Mouse (Mus musculus): ENCODE measurements around the gene Entpd7. TPM values are rescaled to one million over a fixed set of nuclear protein-coding genes. Genes with fewer than 3 reads are reported as not detected.

Entpd7 gene
- polyA plus RNA-seq, 1 experiment from 2014 or later = 12.3 TPM

DNA sequence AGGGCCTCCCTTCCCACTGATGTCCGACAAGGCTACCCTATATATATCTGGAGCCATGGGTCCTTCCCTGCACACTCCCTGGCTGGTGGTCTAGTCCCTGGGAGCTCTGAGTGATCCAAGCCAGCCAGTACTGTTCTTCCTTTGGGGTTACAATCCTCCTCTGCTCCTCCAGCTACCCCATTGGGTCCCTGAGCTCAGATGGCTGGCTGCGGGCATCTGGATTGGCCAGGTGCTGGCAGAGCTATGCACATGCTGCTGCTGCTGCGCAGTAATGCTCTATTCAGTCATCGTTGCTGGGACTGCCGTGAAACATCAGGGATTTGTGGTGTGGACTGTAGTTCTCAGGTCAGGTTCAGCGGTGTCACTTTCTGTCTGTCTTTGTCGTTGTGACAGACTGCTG is 35.3 kb downstream of the Entpd7 start:
- H3K9ac ChIP-seq (ENCODE audit: low read depth, low read length) = no peak overlapping the region
- no peak for ATAC-seq (ENCODE audit: low read depth)
- H3K4me2 ChIP-seq (ENCODE audit: low read depth, low read length) = no peak overlapping the region
- H3K27me3 ChIP-seq (replicated peaks; ENCODE audit: control insufficient read depth, insufficient read depth, low read length) = no peaks in the 10 kb centered on the region
- no peak for DNase-seq (ENCODE audit: low spot score)
- H3K4me1 ChIP-seq (ENCODE audit: control insufficient read depth, insufficient read depth, low read length) = no peaks in the 10 kb centered on the region
- no peaks in the 10 kb centered on the region for H3K9me3 ChIP-seq (ENCODE audit: control insufficient read depth, low read length)
- H3K36me3 ChIP-seq (ENCODE audit: control insufficient read depth, insufficient read depth, low read length) = peaks cover 63% of the 10 kb centered on the region
- H3K4me3 ChIP-seq (ENCODE audit: low read depth, low read length) = no peak overlapping the region
- 89% methylated on average over 7 of the region's 7 CpGs for WGBS
- no peak overlapping the region for H3K27ac ChIP-seq (replicated peaks; ENCODE audit: low read depth, low read length)

DNA sequence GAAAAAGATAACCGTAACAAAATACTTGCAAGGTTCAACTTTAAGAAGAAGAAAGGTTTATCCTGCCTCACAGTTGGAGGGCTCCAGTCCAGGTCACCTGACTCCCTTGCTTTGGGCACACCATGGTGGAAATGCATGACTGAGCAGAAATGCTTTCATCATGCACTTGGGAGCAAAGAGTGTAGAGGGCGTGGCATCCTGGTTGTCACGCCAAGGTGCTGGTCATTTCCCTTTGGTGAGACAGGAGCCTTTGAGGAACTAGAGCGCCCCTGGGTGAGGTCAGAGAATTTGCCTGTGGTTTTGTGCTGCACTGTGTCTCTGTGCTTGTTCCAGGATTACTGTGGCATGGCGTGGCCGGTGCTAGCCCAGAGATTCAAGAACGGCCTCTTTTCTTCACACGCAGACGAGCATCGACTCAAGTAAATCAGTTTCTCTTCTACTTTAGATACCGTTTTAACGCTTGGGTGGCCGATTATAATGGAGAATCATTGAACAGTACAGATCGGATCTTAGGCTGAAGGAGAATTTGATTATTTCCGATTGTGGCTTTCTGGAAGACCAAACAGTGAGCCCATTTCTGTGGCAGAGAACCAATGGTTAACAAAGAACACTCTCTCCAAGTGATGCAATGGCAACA is 37.2 kb downstream of the Entpd7 start:
- ATAC-seq (ENCODE audit: low read depth) = no peak
- H3K9ac ChIP-seq (ENCODE audit: low read depth, low read length) = no peak overlapping the region
- H3K36me3 ChIP-seq (ENCODE audit: control insufficient read depth, insufficient read depth, low read length) = peaks cover 48% of the 10 kb centered on the region
- no peak overlapping the region for H3K27ac ChIP-seq (replicated peaks; ENCODE audit: low read depth, low read length)
- no peak for DNase-seq (ENCODE audit: low spot score)
- H3K27me3 ChIP-seq (replicated peaks; ENCODE audit: control insufficient read depth, insufficient read depth, low read length) = no peaks in the 10 kb centered on the region
- H3K4me2 ChIP-seq (ENCODE audit: low read depth, low read length) = no peak overlapping the region
- no peak overlapping the region for H3K4me3 ChIP-seq (ENCODE audit: low read depth, low read length)
- no peaks in the 10 kb centered on the region for H3K4me1 ChIP-seq (ENCODE audit: control insufficient read depth, insufficient read depth, low read length)
- H3K9me3 ChIP-seq (ENCODE audit: control insufficient read depth, low read length) = no peaks in the 10 kb centered on the region
- 92% methylated on average over 15 of the region's 15 CpGs for WGBS

DNA sequence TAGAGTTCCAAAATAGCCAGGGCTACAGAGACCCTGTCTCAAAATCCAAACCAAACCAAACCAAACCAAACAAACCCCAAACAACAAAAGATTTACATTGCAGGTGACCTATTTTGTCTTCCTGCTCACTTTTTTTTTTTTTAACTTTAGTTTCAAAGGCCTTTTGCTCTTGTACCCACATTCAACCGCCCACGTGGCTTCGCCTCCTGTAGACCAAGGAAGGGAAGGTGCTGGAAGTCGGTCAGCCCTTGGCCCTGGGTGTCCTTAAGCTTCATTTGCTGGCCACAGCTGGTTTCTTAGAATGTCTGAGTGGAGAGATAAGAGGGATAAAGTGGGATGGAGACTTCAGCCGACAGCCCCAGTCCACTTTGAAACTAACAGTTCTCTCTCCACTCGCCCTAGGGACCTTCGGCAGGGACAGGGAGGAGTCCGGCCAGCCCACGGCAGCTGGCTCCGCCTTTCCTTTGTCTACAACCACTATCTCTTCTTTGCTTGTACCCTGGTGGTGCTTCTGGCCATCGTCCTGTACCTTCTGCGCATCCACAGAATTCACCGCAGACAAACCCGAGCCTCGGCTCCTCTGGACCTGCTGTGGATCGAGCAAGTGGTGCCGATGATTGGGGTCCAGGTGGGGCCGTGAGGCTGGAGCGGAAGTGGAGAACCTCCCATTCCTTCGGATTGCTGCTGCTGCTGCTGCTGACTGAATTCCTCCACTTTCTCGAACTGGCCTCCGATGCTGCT is 40.0 kb downstream of the Entpd7 start:
- H3K36me3 ChIP-seq (ENCODE audit: control insufficient read depth, insufficient read depth, low read length) = peaks cover 49% of the 10 kb centered on the region
- ATAC-seq (ENCODE audit: low read depth) (peak; percentile 44; the same call in 1 of the 2 replicates), DNase-seq (ENCODE audit: low spot score) (peak; percentile 16)
- 49% methylated on average over 22 of the region's 22 CpGs for WGBS
- no peaks in the 10 kb centered on the region for H3K27me3 ChIP-seq (replicated peaks; ENCODE audit: control insufficient read depth, insufficient read depth, low read length)
- H3K27ac ChIP-seq (replicated peaks; ENCODE audit: low read depth, low read length) = no peak overlapping the region; the same call in 1 of the 2 replicates
- H3K4me1 ChIP-seq (ENCODE audit: control insufficient read depth, insufficient read depth, low read length) = no peaks in the 10 kb centered on the region
- H3K9me3 ChIP-seq (ENCODE audit: control insufficient read depth, low read length) = no peaks in the 10 kb centered on the region
- 0 out of 2 replicates have a peak overlapping the region, but pooled peaks have one; percentile 45 for H3K9ac ChIP-seq (ENCODE audit: low read depth, low read length)
- H3K4me2 ChIP-seq (ENCODE audit: low read depth, low read length) = peak overlapping the region; percentile 50
- peak overlapping the region; percentile 27 for H3K4me3 ChIP-seq (ENCODE audit: low read depth, low read length)

DNA sequence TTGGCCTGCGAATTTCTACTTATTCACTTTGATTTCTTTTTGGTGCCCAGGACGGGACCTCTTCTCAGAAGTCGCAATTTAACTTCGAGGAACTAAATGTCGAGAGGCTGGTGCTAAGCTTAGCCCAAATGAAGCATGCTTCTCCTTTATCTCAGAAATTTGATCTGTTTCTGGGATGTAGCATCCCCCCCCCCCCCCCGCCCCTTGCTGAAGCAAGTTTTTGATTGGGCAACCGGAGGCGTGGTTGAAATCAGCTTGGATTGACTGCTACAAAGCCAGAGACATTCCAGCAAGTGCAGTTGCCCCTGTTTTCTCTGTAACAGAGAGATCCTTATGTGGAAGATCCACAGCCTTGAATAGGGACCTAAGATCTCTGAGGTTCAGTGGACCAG is 40.6 kb downstream of the Entpd7 start:
- Histone ChIP-seq H3K4me1 (ENCODE audit: control insufficient read depth, insufficient read depth, low read length) (no peaks in the 10 kb centered on the region), H3K9me3 (ENCODE audit: control insufficient read depth, low read length) (no peaks in the 10 kb centered on the region), H3K4me3 (ENCODE audit: low read depth, low read length) (peak overlapping the region; percentile 27), H3K36me3 (ENCODE audit: control insufficient read depth, insufficient read depth, low read length) (peaks cover 52% of the 10 kb centered on the region), H3K27ac (replicated peaks; ENCODE audit: low read depth, low read length) (no peak overlapping the region; the same call in 1 of the 2 replicates), H3K27me3 (replicated peaks; ENCODE audit: control insufficient read depth, insufficient read depth, low read length) (no peaks in the 10 kb centered on the region), H3K9ac (ENCODE audit: low read depth, low read length) (no peak overlapping the region), H3K4me2 (ENCODE audit: low read depth, low read length) (peak overlapping the region; percentile 50)
- DNase-seq (ENCODE audit: low spot score) (peak; percentile 60), ATAC-seq (ENCODE audit: low read depth) (peak; percentile 15; the same call in 1 of the 2 replicates)
- WGBS = 42% methylated on average over 7 of the region's 8 CpGs

DNA sequence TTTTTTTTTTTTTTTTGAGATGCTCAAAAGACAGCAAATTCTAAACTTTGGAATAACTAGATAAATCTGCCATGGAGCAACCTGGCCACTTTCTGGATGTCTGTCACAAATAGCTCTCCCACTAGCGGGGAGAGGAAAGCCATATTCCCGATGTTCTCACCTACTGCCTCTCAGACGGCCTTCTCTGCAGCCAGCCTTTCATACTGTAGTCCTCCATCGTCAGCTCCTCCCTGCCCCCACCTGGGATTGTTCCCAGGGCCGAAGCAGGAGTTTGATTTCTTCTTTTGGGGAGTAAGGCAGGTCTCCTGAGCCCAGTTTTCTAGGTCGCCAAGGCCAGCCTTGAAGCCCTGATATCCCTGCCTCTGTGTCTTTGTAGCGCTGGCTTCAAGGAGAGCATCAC is 41.7 kb downstream of the Entpd7 start:
- 66% methylated on average over 7 of the region's 7 CpGs for WGBS
- Histone ChIP-seq H3K4me2 (ENCODE audit: low read depth, low read length) (no peak overlapping the region), H3K9me3 (ENCODE audit: control insufficient read depth, low read length) (no peaks in the 10 kb centered on the region), H3K4me3 (ENCODE audit: low read depth, low read length) (no peak overlapping the region), H3K27ac (replicated peaks; ENCODE audit: low read depth, low read length) (no peak overlapping the region), H3K27me3 (replicated peaks; ENCODE audit: control insufficient read depth, insufficient read depth, low read length) (no peaks in the 10 kb centered on the region), H3K9ac (ENCODE audit: low read depth, low read length) (no peak overlapping the region), H3K36me3 (ENCODE audit: control insufficient read depth, insufficient read depth, low read length) (peaks cover 50% of the 10 kb centered on the region), H3K4me1 (ENCODE audit: control insufficient read depth, insufficient read depth, low read length) (no peaks in the 10 kb centered on the region)
- ATAC-seq (ENCODE audit: low read depth) = no peak
- DNase-seq (ENCODE audit: low spot score) = no peak

DNA sequence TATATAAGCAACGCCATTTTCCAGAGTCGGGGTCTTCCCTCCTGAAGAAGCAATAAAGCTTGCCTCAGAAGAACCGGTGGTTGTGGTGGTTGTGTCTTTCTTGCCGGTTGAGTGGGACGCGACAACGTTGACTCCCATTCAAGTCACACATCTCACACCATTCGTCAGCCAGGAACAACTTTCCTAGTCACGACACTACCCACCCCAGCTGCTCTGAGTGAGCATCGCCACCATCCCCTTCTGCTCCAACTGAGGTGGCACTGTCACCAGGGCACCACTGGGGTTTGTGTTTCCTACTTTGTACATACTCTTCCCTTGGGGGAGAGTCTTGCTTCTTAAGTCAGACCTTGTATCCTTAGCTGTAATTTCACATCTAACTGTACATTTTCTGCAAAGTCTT is 48.9 kb downstream of the Entpd7 start:
- Histone ChIP-seq H3K4me1 (ENCODE audit: control insufficient read depth, insufficient read depth, low read length) (no peaks in the 10 kb centered on the region), H3K36me3 (ENCODE audit: control insufficient read depth, insufficient read depth, low read length) (peaks cover 83% of the 10 kb centered on the region), H3K4me2 (ENCODE audit: low read depth, low read length) (no peak overlapping the region), H3K4me3 (ENCODE audit: low read depth, low read length) (no peak overlapping the region), H3K9ac (ENCODE audit: low read depth, low read length) (no peak overlapping the region), H3K27me3 (replicated peaks; ENCODE audit: control insufficient read depth, insufficient read depth, low read length) (no peaks in the 10 kb centered on the region), H3K27ac (replicated peaks; ENCODE audit: low read depth, low read length) (no peak overlapping the region), H3K9me3 (ENCODE audit: control insufficient read depth, low read length) (no peaks in the 10 kb centered on the region)
- ATAC-seq (ENCODE audit: low read depth) (no peak), DNase-seq (ENCODE audit: low spot score) (no peak)
- 97% methylated on average over 10 of the region's 10 CpGs for WGBS

DNA sequence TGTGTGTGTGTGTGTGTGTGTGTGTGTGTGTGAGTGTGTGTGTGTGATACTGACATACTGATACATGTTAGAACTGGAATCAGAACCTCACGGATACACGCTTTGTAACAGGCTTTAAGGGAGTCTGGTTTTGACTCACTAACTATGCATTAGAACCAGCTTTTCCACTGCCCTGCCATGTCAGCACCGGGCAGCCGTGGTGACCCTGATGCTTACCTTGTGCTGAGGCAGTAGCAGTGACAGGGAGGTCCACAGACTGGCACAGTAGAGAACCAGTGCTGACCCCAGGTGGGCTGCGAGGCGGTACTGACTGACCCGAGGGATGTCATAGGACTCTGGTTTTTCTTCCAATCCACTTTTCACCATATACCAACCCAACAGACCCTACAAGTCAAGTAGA is 53.9 kb downstream of the Entpd7 start:
- H3K4me2 ChIP-seq (ENCODE audit: low read depth, low read length) = no peak overlapping the region
- DNase-seq (ENCODE audit: low spot score) = no peak
- no peak overlapping the region for H3K4me3 ChIP-seq (ENCODE audit: low read depth, low read length)
- no peaks in the 10 kb centered on the region for H3K27me3 ChIP-seq (replicated peaks; ENCODE audit: control insufficient read depth, insufficient read depth, low read length)
- no peaks in the 10 kb centered on the region for H3K9me3 ChIP-seq (ENCODE audit: control insufficient read depth, low read length)
- H3K27ac ChIP-seq (replicated peaks; ENCODE audit: low read depth, low read length) = no peak overlapping the region
- no peak overlapping the region for H3K9ac ChIP-seq (ENCODE audit: low read depth, low read length)
- H3K36me3 ChIP-seq (ENCODE audit: control insufficient read depth, insufficient read depth, low read length) = peaks cover 86% of the 10 kb centered on the region
- no peak for ATAC-seq (ENCODE audit: low read depth)
- WGBS = 96% methylated on average over 7 of the region's 7 CpGs
- H3K4me1 ChIP-seq (ENCODE audit: control insufficient read depth, insufficient read depth, low read length) = no peaks in the 10 kb centered on the region

DNA sequence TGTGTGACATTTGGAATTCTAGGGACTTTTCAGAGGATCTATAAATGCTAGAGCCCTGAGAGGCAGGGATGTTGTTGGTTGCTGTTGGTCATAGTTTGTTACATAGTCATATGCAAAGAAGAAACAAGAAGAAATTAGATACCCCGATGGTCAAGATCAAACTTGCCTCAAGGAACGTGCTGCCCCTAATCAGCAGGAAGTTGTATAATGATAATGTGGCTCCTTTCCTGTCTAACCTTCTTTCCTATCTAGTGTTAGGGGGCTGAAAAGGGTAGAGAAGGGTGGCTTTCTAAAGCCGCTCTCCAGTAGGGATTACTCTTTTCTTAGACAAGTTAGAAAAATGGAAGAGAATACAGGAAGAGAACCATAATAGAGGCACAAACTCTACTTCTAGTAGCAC is 56.3 kb downstream of the Entpd7 start:
- peaks cover 87% of the 10 kb centered on the region for H3K36me3 ChIP-seq (ENCODE audit: control insufficient read depth, insufficient read depth, low read length)
- WGBS = 80% methylated on average over 3 of the region's 3 CpGs

DNA sequence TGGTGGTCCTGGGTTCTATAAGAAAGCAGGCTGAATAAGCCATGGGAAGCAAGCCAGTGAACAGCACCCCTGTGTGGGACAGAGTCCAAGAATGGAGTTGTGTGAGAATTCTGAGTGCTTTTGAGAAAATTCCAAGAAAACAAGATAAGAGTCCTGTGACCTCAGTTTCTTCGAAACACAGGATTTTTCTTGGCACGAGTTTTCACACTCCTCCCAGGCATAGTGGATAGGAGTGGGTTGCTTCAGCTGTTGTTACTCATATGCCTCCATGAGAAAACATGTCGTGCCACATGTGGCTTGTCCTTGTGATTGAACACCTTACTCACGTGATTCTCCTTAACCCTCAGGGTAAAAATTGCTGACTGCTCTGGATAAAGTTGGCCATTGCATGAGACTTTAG is 58.4 kb downstream of the Entpd7 start:
- H3K4me2 ChIP-seq (ENCODE audit: low read depth, low read length) = no peak overlapping the region
- H3K4me3 ChIP-seq (ENCODE audit: low read depth, low read length) = no peak overlapping the region
- H3K9me3 ChIP-seq (ENCODE audit: control insufficient read depth, low read length) = no peaks in the 10 kb centered on the region
- peaks cover 75% of the 10 kb centered on the region for H3K36me3 ChIP-seq (ENCODE audit: control insufficient read depth, insufficient read depth, low read length)
- 86% methylated on average over 4 of the region's 4 CpGs for WGBS
- ATAC-seq (ENCODE audit: low read depth) (no peak), DNase-seq (ENCODE audit: low spot score) (no peak)
- no peak overlapping the region for H3K27ac ChIP-seq (replicated peaks; ENCODE audit: low read depth, low read length)
- no peak overlapping the region for H3K9ac ChIP-seq (ENCODE audit: low read depth, low read length)
- H3K4me1 ChIP-seq (ENCODE audit: control insufficient read depth, insufficient read depth, low read length) = no peaks in the 10 kb centered on the region
- H3K27me3 ChIP-seq (replicated peaks; ENCODE audit: control insufficient read depth, insufficient read depth, low read length) = no peaks in the 10 kb centered on the region

More for the DNA sequence above, 56.3 kb downstream of the Entpd7 start:
- DNase-seq (ENCODE audit: low spot score) (no peak), ATAC-seq (ENCODE audit: low read depth) (no peak)
- H3K4me2 ChIP-seq (ENCODE audit: low read depth, low read length) = no peak overlapping the region
- H3K4me3 ChIP-seq (ENCODE audit: low read depth, low read length) = no peak overlapping the region
- no peak overlapping the region for H3K27ac ChIP-seq (replicated peaks; ENCODE audit: low read depth, low read length)
- no peak overlapping the region for H3K9ac ChIP-seq (ENCODE audit: low read depth, low read length)
- no peaks in the 10 kb centered on the region for H3K9me3 ChIP-seq (ENCODE audit: control insufficient read depth, low read length)
- H3K27me3 ChIP-seq (replicated peaks; ENCODE audit: control insufficient read depth, insufficient read depth, low read length) = no peaks in the 10 kb centered on the region
- H3K4me1 ChIP-seq (ENCODE audit: control insufficient read depth, insufficient read depth, low read length) = no peaks in the 10 kb centered on the region
